Mouse (Mus musculus) lung, postnatal 25 days (tissue): ENCODE measurements at regions not wholly inside any gene's neighbourhood (a gene's known extent, or its start where the extent isn't known, plus 50 kb on each side); places are given as distances from the start of the nearest gene placed in this dataset.
"Not testable (repeated sequence)": the region's sequence is repeated elsewhere in the genome, so short reads cannot be mapped to it uniquely, and the experiment has no call there.

Experiments
- DNase-seq: peaks from one replicate; pipeline ENCODE4 v3.0.0; 2022; ENCODE audit warnings: low spot score

DNA sequence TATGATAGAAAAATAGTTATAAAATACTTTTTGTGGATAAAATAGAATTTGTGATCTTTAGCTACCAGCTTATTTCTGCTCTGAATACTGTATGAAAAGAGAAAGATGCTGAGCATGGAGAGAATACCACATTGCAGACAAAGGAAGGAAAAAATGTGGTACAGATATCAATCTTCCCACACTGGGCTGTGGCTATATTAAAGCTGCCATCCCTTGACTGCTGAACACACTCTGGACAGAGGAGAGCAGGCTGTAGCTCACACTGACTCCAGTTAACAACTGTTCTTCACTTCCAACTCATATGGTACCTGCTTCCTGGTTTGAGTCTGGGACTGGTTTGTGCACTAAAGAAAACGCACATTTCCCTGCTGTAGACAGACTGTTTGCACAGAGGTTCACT, 76.7 kb upstream of the Try4 start:
- no peak for DNase-seq

DNA sequence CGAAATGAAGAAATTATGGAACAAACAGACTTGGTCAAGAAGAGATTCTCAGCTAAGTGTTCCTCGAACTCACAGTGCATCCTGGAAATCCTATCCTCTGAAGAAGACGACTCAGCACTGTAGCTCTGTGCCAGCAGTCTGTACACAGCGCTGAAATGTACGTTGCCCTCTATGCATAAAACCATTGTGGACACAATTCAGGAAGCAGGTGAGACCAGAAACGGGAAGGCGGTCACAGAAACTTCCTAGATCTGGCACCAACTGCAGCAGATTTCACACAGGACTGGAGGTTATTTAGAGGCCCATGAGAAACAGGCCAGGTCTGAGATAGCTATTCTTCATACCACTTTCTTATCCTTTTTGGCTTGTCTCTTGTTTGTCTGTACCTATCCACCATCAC, 83.7 kb upstream of the Try4 start:
- DNase-seq = no peak

DNA sequence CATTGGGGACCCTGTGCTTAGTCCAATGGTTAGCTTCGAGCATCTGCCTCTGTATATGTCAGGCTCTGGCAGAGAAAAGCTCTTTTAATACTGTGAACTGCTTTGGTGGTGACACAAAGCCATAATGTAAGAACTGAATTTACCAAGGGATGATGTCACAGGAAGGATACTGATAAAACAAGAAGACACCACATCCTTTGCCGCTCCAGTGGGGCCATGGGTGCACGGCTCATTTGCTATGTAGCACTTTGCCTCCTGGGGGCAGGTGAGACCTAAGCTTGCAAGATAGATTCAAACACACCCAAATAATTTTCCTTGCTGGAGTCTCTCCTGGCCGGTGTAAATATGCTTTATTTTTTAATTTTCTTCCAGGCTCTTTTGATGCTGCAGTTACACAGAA, 86.2 kb upstream of the Try4 start:
- no peak for DNase-seq

DNA sequence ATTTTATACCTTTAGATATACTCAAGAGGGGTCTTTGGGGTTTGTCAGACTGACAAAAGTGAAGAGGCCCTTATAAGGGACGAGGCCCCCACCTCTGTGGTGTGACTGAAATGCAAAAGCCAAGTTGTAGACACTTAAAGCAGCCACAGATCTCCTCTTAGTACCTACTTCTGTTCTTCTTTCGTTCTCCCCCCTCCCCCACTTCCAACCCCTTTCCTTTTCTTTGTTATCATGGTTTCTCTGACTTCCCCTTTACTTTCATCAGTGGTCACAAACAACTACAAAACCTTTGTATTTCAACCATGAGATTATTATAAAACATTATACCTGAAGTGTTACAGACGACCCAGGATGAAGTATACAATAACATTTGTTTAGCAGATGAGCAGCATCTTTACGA, 96.2 kb upstream of the Try4 start:
- DNase-seq = no peak

DNA sequence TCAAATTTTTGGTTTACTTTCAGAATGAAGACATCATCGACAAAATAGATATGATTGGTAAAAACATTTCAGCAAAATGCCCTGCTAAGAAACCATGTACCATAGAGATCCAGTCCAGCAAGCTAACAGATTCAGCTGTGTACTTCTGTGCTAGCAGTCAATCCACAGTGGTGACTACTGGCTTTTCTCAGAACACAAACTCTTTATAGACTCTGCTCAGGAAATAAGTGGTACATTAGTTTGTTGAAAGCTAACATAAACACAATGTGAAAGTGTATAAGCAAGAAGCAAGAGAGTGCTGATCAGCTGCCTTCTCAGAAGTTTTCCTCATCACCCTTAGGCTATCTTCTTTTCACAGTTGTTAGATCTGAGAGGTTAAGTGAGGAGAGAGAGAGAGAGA, 99.2 kb upstream of the Try4 start:
- DNase-seq = no peak

DNA sequence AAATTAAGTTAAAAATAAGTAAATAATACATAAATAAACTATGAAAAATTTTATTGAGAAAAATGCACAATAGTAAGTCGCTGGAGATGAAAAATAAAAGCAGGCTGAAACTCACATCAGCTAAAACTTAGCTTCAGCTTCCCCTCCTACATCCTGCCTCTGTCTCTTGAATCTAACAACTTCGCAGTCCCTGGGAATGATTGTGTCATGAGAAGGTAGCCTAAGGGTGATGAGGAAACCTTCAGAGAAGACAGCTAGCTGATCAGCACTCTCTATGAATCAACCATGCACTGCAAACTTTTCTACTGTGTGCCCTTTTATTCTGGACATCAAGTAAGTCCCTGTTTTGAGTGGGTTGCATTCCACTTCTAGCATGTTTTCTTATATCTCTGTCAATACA, 99.8 kb upstream of the Try4 start:
- no peak for DNase-seq

DNA sequence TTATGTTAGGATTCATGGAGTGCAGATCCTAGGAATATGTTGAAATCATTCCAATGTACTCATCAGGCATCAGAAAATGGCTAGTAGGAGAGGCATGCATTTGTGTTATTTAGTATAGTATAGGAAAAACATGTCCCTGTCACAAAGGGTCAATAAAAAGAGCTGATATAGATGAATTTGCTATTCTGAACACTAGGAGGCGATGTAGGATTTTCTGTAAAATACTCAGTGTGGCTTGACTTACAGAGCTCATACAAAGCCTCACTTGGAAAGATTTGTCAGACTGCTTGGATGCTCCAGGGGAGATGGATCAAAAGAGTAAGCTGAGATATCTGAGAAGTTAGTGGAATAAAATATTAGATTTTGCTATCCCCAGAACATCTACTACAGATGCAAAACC, 107.6 kb upstream of the Try4 start:
- no peak for DNase-seq

DNA sequence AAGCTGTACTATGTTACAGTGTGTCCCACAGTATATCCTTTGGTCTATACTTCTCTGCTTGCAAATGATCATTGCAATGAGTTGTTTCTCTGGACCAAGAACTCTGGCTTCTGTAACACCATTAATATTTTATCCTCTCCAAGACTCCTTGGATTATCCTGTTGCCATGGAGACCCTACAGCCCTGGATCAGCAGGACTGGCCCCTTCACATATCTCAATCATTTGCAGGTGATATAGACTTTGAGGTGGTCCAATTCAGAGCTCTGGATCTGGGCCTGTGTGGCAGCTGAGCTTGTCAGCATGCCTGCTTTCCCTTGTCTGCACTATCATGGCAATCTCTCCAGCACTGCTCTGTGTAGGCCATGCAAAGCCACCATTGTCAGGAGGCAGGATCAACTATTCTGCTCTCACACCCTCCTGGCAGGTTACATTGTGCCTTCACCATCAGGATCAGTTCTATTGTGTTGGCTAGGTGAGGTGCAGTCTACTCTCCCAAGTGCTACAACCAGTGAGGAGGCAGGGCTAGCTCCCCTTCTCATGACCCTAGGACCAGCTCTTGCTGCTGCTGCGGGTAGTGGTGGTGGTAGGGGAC, 110.2 kb upstream of the Try4 start:
- no peak for DNase-seq

DNA sequence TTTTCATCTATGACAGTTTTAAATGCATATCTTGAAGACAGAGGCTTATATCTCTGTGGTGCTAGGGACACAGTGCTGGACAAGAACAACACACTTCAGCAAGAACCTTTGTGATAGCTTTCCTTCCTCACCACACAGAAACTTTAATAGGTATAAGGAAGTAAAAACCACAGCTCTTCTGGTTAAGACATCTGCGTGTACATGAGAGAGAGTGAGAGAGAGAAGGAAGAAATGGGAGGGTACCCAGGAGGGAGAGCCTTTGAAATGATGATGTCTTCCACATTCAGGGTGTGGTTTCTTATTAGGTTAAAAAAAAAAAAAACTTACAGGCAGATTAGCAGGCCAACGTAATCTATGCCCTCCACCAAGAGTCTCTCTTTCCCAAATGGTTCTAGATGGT, 113.2 kb upstream of the Try4 start:
- no peak for DNase-seq

DNA sequence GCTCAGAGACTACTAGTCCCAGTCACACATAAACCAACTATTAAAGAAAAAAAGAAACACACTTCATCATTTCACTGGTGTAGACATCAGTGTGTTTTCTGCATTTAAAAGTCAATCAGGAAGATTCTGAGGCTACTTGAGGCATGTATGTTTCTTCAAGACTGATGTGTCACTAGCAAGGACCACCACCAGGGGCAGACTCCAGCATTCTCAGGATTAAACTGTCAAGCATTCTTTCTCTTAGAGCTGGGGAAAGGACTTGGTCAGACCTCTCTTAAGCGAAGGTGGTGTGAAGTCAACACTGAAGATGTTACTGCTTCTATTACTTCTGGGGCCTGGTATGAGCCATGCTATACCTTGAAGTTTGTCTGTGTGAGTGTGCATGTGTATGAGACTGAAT, 114.1 kb upstream of the Try4 start:
- no peak for DNase-seq

DNA sequence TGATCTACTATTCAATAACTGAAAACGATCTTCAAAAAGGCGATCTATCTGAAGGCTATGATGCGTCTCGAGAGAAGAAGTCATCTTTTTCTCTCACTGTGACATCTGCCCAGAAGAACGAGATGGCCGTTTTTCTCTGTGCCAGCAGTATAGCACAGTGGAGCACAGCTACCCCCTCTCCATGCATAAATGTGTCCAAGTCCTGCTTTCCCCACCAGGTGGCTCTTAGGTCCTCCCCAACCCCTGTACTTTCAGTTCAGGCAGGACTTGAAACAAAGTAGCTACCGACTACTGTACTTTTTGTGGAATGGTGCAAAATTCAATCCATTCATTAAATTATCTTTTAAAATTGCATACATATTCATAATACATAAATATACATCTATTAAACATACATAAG, 123.2 kb upstream of the Try4 start:
- no peak for DNase-seq

DNA sequence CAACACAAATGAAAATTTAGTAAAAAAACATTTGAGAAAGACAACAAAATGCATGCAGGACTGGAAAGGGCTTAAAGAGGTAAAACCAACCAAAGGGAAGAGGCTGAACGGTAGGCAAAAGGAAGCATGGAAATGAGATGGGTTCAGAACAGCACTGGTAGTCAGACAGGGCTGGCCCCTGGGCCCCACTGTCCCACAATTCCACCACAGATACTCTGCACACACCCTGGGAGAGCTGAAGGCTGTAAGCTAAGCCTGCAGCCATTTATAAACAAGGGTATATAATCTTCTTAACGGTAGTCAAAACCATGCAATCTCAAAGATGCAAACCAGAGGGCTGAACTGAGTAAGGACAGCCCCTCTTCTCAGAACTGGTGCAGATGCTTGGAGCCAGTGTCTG, 124.0 kb upstream of the Try4 start:
- DNase-seq = no peak

DNA sequence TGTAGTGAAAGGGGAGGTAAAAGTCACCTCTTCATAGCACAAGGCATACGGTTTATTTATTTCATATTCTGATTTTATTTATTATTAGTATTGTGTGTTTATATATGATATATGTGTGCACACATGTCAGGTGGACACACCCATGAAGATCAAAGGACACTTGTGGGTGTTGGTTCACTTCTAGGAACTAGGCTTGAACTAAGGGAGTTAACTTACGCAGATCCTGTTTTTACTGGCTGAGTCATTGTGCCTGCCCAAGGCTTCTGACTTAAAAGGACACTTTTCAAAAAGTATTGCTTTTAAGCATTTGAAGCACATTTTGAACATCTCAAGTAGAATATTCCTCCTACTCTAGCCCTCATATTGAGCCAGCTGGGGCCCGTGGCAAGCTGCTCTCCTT, 124.9 kb upstream of the Try4 start:
- no peak for DNase-seq

DNA sequence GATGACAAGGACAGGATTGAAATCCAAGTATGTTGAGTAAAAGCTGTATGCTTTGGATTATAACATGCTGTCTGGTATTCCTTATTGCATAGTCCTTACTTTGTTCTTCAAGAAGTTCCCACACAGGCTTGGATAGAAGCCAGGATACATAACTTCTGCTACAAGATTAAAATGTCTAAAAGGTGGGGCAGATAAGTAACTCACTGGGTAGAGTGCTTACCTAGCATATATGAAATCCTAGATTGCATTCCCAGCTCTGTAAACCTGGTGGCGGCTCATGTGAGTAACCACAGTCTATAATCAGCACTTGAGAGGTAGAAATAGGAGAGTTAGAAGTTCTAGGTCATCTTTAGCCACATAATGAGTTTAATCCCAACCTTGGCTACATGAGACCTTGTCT, 126.0 kb upstream of the Try4 start:
- no peak for DNase-seq

DNA sequence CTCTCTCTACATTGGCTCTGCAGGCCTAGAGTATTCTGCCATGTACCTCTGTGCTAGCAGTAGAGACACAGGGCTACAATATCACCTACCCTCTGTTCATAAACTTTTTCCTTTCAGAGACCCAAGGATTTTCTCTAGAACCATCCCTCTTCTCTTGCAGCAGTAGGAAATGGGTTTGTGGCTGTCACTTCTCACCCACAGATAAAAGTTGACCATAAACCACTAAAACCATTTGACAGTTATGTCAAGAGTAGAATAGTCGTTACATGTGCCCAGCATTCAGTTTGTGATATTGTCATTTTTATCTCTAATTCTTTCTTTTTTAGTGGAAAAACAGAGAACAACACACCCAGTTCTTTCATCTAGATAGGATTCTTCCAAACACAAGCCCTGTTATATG, 128.2 kb upstream of the 2210010C04Rik start:
- no peak for DNase-seq

DNA sequence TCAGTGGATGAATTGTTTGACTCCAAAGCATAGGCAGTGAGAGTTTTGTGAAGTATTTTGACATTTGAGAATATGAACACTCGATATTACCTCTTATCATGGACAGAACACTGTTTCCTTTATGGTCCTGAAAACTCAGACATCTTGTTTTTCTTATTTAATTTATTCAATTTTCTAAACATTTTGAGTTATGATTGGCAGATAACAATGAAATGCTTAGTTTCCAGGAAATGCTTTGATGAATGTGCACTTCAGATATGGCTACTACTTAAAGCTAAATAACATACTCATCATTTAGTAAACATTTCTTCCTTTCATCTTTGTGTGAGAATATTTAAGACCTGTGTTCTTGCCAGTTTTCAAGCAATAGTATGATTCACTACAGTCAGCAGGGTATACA, 126.4 kb upstream of the 2210010C04Rik start:
- DNase-seq = no peak

DNA sequence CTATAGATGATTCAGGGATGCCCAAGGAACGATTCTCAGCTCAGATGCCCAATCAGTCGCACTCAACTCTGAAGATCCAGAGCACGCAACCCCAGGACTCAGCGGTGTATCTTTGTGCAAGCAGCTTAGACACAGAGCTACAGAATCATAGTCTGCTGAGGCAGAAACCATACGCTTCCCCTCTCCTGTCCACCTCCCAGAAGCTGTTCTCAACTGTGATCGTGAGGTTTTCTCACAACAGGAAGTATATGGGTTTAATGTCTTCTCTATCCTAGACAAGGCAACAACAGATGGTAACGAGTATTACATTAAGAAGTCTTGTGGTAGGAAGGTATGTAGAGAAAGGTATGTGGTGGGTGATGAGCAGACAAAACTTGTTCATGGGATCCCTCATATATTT, 116.8 kb upstream of the 2210010C04Rik start:
- DNase-seq = no peak

DNA sequence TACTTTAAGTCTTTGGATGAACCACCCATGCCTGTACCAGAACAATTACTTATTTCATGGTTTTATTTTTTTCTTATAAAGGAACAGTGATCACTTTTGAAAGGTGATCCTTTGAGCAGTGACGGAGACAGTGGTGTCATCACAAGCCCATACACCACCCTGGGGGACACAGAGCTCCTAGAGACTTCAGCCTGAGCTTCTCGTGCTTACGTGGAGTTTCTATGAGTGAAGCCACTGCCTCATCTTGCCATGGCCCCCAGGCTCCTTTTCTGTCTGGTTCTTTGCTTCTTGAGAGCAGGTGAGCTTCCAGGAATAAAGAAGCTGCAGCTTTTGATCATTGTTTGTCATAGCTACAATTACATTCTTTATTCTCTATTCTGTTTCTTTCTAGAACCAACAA, 116.2 kb upstream of the 2210010C04Rik start:
- DNase-seq = no peak

DNA sequence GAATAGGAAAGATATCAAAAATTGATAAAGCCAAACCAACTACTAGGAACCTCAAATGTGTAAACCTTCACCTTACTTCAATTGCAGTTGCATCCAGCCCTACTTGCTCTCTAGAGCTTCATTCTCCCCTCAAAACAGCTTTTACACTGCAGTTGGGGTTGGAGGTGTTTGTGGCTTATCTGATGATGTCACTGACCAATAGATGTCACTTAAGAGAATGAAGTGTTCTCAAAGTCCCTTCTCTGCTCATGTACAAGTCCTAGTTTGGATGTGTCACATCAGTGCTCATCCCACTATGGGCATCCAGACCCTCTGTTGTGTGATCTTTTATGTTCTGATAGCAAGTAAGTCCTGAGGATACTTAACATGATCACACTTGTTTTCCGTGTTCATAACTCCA, 105.6 kb upstream of the 2210010C04Rik start:
- no peak for DNase-seq

DNA sequence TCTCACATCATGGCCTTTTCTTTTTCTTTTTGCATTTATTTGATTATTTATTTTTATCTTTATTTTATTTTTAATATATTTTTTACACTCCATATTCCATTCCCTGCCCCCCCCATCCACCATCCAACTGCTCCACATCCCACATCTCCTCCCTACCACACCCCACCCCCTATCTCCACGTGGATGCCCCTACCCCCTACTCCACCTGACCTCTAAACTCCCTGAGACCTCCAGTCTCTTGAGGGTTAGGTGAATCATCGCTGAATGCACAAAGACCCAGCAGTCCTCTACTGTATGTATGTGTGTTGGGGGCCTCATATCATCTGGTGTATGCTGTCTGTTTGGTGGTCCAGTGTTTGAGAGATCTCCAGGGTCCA, 102.1 kb upstream of the 2210010C04Rik start:
- DNase-seq = not testable (repeated sequence)

DNA sequence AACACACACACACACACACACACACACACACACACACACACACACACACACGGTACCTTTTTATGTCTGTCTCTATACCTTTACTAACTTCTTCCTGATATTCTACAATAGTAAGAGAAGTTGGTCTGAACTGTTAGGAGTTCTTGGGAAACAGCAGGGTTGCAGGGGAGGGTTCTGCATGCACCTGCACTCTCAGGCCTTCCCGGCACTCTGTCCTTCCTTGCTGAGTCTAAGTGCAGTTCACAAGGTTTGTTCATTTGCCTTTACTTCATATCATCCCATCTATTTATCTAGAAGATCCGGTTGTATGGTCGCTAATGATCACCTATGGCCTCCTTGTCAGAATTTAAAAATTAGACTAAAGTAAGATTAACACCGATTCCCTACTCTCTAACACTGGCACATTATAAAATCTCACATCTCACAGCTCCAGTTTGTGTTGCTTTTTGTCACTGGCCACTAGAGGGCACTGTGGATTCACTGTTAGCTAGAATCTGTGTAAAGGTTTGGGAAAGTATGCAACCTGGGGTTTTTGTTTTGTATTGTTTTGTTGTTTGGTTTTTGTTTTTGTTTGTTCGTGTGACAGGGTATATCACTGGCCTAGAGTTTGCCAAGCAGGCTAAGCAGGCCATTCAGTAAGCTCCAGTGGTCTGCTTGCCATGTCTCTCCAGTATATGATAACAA, 101.5 kb upstream of the 2210010C04Rik start:
- peak; percentile 32 for DNase-seq

DNA sequence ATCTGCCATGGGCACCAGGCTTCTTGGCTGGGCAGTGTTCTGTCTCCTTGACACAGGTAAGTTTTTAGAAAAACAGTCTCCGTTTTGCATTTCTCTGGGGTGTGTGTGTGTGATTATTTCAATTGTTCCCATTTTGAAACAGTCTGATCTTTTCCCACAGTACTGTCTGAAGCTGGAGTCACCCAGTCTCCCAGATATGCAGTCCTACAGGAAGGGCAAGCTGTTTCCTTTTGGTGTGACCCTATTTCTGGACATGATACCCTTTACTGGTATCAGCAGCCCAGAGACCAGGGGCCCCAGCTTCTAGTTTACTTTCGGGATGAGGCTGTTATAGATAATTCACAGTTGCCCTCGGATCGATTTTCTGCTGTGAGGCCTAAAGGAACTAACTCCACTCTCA, 99.9 kb upstream of the 2210010C04Rik start:
- no peak for DNase-seq

DNA sequence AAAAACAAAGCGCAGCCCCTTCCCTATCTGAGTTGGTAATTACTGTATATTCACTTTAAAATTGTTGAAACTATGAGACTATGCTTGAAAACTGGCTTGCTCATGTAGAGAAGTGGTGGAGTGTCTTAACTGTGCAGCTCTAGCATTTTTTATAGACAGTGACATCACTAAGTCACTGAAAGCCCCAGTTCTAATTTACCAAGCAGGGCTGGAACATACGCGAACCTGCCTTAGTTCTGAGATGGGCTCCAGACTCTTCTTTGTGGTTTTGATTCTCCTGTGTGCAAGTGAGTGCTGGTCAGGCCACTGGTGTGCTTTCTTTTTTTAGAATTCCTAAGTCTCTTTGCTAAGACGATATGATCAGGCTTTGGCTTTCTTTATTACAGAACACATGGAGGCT, 94.6 kb upstream of the 2210010C04Rik start:
- DNase-seq = no peak

DNA sequence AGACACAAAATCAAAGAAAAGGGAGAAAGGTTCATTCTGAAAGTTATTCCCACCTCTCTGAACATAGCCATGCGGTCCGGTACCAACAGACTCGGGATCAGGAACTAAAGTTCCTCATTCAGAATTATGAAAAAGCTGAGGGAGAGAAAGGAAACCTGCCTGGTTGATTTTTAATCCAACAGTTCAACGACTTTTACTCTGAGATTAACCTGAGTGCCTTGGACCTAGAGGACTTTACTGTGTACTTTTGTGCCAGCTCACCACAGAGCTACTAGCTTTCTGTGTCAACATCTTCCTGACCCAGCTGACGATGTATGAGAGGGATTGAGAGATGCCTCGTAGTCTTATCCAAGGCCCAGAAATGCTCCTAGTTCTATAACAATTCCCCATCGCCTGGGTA, 92.5 kb upstream of the 2210010C04Rik start:
- no peak for DNase-seq

DNA sequence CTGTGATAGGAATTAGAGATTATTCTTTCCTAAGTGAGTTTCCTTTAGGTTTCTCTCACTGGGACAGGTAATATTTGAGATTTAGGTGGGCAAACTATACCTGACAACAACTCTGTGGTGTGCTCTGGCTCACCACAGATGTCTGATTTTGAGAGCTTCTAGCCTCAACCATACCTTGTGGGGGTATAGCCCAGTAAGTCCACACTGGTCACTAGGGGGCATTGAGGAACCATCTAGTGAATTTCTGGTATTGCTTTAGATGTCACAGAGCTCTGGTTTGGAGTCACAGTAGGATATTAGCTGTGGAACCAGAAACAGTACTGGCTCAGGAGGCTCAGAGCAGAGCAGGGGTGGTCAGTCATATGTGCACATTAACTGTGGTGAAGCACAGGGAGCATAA, 91.5 kb upstream of the 2210010C04Rik start:
- no peak for DNase-seq
